Mouse (Mus musculus) kidney, adult 2 months (tissue): Measurements from ENCODE around the gene Ranbp9. TPM values are rescaled to one million over a fixed set of nuclear protein-coding genes. Genes with fewer than 3 reads are reported as not detected.

ENCODE experiments used
- DNase-seq: peaks from one replicate; pipeline ENCODE4 v3.0.0; 2021
- H3K27ac ChIP-seq: fragments of 200-500 bp; 2 replicates; pipeline ENCODE4 v1.5.1; 2012; ENCODE audit warnings: low read depth, low read length, control low read depth, inconsistent platforms; ENCODE audit not compliant: insufficient read depth
- H3K27me3 ChIP-seq: fragments of 200-500 bp; replicated peaks from 2 replicates; pipeline ENCODE4 v1.6.1; 2012; ENCODE audit warnings: mild to moderate bottlenecking, moderate library complexity, low read length, inconsistent platforms; ENCODE audit not compliant: control insufficient read depth, insufficient read depth
- H3K36me3 ChIP-seq: fragments of 200-500 bp; 2 replicates; pipeline ENCODE4 v1.6.1; 2012; ENCODE audit warnings: mild to moderate bottlenecking, moderate library complexity, low read length, inconsistent platforms; ENCODE audit not compliant: control insufficient read depth, insufficient read depth
- H3K4me1 ChIP-seq: fragments of 200-500 bp; 2 replicates; pipeline ENCODE4 v1.6.1; 2011; ENCODE audit warnings: low read length; ENCODE audit not compliant: control insufficient read depth, insufficient read depth
- H3K4me3 ChIP-seq: fragments of 200-500 bp; 2 replicates; pipeline ENCODE4 v1.5.1; 2011; ENCODE audit warnings: mild to moderate bottlenecking, low read depth, low read length, control low read depth; ENCODE audit not compliant: insufficient read depth
- CTCF ChIP-seq: fragments of 200-500 bp; conservative IDR thresholded peaks from 2 replicates; pipeline ENCODE4 v1.5.1; 2011; ENCODE audit warnings: low read depth, mild to moderate bottlenecking, control low read depth, low read length, moderate library complexity, mixed read lengths; ENCODE audit not compliant: insufficient read depth, insufficient read length
- POLR2A ChIP-seq: fragments of 200-500 bp; IDR thresholded peaks from one replicate; pipeline ENCODE4 v1.6.1; 2011; ENCODE audit warnings: low read depth, low read length, control low read depth
- WGBS: fragments of 180-500 bp; shearing (Covaris S2); methylation state at CpG from one replicate; pipeline ENCODE4 v1.1.7; 2018; 5-methylcytosine and 5-hydroxymethylcytosine counted together
- polyA plus RNA-seq: library from polyadenylated mRNA; depleted of rRNA; stranded (reverse); fragments of >200 nt; gene quantifications from 2 replicates; pipeline ENCODE4 v1.2.3, GENCODE M21; 2012

Gene Ranbp9
- polyA plus RNA-seq, 1 experiment: 15.4 TPM

- Histone ChIP-seq H3K27me3 (no peaks in the 10 kb centered on the region), H3K27ac (no peak overlapping the region), H3K36me3 (no peaks in the 10 kb centered on the region), H3K4me1 (peaks cover 13% of the 10 kb centered on the region), H3K4me3 (no peak overlapping the region)
- DNase-seq: no peak
- TF ChIP-seq CTCF (no peak), POLR2A (no peak)
- 98% methylated on average over 1 of the region's 1 CpGs for WGBS
Observed at GRCm38 (mm10) chr13:43469607-43470006, 11.5 kb downstream of the Ranbp9 start.

DNA sequence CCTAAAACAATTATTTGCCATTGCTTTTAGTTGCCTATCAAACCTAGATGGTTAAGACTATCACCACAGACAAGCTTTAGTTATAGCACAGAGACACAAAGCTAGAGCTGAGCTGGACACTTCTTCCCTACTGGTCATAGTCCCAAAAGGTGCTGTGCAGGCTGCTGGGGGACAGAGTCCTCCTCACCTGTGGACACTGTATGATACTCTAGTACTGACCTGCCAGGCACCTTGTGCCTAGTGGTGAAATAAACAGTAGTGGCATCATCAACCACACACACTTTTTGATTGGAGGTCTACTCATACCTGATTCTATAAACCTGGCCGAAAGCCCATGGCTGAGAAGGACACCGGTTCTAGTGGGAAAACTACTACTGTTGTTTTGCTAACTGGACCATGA is 16.5 kb downstream of the Ranbp9 start:
- 73% methylated on average over 2 of the region's 2 CpGs for WGBS
- H3K27me3 ChIP-seq: no peaks in the 10 kb centered on the region
- DNase-seq: no peak
- no peaks in the 10 kb centered on the region; the same call in 1 of the 2 replicates for H3K36me3 ChIP-seq
- no peak overlapping the region for H3K4me3 ChIP-seq
- no peak for TF ChIP-seq CTCF
- TF ChIP-seq POLR2A: no peak
- H3K4me1 ChIP-seq: no peaks in the 10 kb centered on the region; the same call in 1 of the 2 replicates
- H3K27ac ChIP-seq: no peak overlapping the region

GRCm38 (mm10) chr13:43457161-43457560 is 23.9 kb downstream of the Ranbp9 start:
- no peak for TF ChIP-seq POLR2A
- TF ChIP-seq CTCF: 0 out of 2 replicates have a peak, but pooled peaks have one; percentile 14
- no peaks in the 10 kb centered on the region for H3K27me3 ChIP-seq
- WGBS: 29% methylated on average over 1 of the region's 1 CpGs
- H3K4me3 ChIP-seq: no peak overlapping the region
- H3K27ac ChIP-seq: 0 out of 2 replicates have a peak overlapping the region, but pooled peaks have one; percentile 20
- DNase-seq: no peak
- peaks cover 14% of the 10 kb centered on the region; the same call in 1 of the 2 replicates for H3K4me1 ChIP-seq
- H3K36me3 ChIP-seq: no peaks in the 10 kb centered on the region; the same call in 1 of the 2 replicates

- DNase-seq: no peak
- peaks cover 14% of the 10 kb centered on the region; the same call in 1 of the 2 replicates for H3K4me1 ChIP-seq
- 74% methylated on average over 7 of the region's 7 CpGs for WGBS
- H3K36me3 ChIP-seq: no peaks in the 10 kb centered on the region
- H3K27ac ChIP-seq: no peak overlapping the region
- no peaks in the 10 kb centered on the region for H3K27me3 ChIP-seq
- no peak overlapping the region for H3K4me3 ChIP-seq
- no peak for TF ChIP-seq POLR2A
- TF ChIP-seq CTCF: no peak
Observed at GRCm38 (mm10) chr13:43454431-43454830, 26.7 kb downstream of the Ranbp9 start.

GRCm38 (mm10) chr13:43452843-43453605 is 28.1 kb downstream of the Ranbp9 start:
- DNase-seq: no peak
- Histone ChIP-seq H3K27me3 (no peaks in the 10 kb centered on the region), H3K4me3 (no peak overlapping the region), H3K36me3 (no peaks in the 10 kb centered on the region), H3K4me1 (peaks cover 11% of the 10 kb centered on the region; the same call in 1 of the 2 replicates), H3K27ac (peak overlapping the region; percentile 36; the same call in 1 of the 2 replicates)
- TF ChIP-seq CTCF (no peak), POLR2A (no peak)
- WGBS: 41% methylated on average over 7 of the region's 7 CpGs

DNA sequence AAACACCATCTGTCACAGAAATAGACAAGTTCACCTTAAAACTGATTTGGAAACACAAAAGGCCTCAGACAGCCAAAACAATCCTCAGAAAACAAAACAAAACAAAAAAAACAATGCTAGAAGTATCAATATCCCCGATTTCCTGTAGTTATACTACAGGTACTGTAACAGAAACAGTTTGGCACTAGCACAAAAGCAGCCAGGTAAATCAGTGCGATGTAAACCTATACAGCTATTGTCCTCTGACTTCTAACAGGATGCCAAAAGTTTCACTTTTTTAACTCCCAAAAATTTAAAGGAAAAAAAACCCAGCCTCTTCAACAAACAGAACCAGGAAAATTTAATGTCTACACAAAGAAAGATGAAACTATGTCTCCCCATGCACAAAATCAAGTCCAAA is 28.9 kb downstream of the Ranbp9 start:
- Histone ChIP-seq H3K4me1 (peaks cover 15% of the 10 kb centered on the region; the same call in 1 of the 2 replicates), H3K36me3 (no peaks in the 10 kb centered on the region), H3K27ac (no peak overlapping the region), H3K4me3 (no peak overlapping the region), H3K27me3 (no peaks in the 10 kb centered on the region)
- WGBS: 58% methylated on average over 2 of the region's 2 CpGs
- no peak for TF ChIP-seq CTCF
- TF ChIP-seq POLR2A: no peak
- no peak for DNase-seq

- peak; percentile 33 for DNase-seq
- peaks cover 19% of the 10 kb centered on the region; the same call in 1 of the 2 replicates for H3K4me1 ChIP-seq
- 77% methylated on average over 3 of the region's 3 CpGs for WGBS
- H3K4me3 ChIP-seq: no peak overlapping the region
- H3K27ac ChIP-seq: no peak overlapping the region
- no peaks in the 10 kb centered on the region for H3K27me3 ChIP-seq
- H3K36me3 ChIP-seq: no peaks in the 10 kb centered on the region
- TF ChIP-seq POLR2A: no peak
- no peak for TF ChIP-seq CTCF
Observed at GRCm38 (mm10) chr13:43450686-43451085, 30.4 kb downstream of the Ranbp9 start.
